Mouse (Mus musculus): ENCODE measurements around the gene Mogat1. TPM values are rescaled to one million over a fixed set of nuclear protein-coding genes. Genes with fewer than 3 reads are reported as not detected.

The Mogat1 gene
- polyA plus RNA-seq, 1 experiment from 2014 or later, result not detected

- Histone ChIP-seq H3K9me3 (ENCODE audit: control insufficient read depth, low read length) (no peaks in the 10 kb centered on the region), H3K36me3 (ENCODE audit: control insufficient read depth, insufficient read depth, low read length) (no peaks in the 10 kb centered on the region), H3K27me3 (replicated peaks; ENCODE audit: control insufficient read depth, insufficient read depth, low read length) (no peaks in the 10 kb centered on the region), H3K4me2 (ENCODE audit: low read depth, low read length) (no peak overlapping the region), H3K4me3 (ENCODE audit: low read length) (no peak overlapping the region), H3K9ac (ENCODE audit: low read depth, low read length) (no peak overlapping the region), H3K27ac (ENCODE audit: low read length) (no peak overlapping the region), H3K4me1 (ENCODE audit: control insufficient read depth, insufficient read depth, low read length) (no peaks in the 10 kb centered on the region)
- ATAC-seq, result no peak
- WGBS, result 63% methylated on average over 8 of the region's 8 CpGs
These were observed 43.3 kb downstream of the Mogat1 start for GRCm38 (mm10) chr1:78554012-78554666.

GRCm38 (mm10) chr1:78566963-78567362, 56.2 kb downstream of the Mogat1 start:
- H3K4me1 ChIP-seq (ENCODE audit: control insufficient read depth, insufficient read depth, low read length), result no peaks in the 10 kb centered on the region
- H3K4me3 ChIP-seq (ENCODE audit: low read length), result no peak overlapping the region
- 81% methylated on average over 2 of the region's 2 CpGs for WGBS
- no peaks in the 10 kb centered on the region for H3K9me3 ChIP-seq (ENCODE audit: control insufficient read depth, low read length)
- no peak overlapping the region for H3K9ac ChIP-seq (ENCODE audit: low read depth, low read length)
- H3K36me3 ChIP-seq (ENCODE audit: control insufficient read depth, insufficient read depth, low read length), result no peaks in the 10 kb centered on the region
- no peak overlapping the region for H3K4me2 ChIP-seq (ENCODE audit: low read depth, low read length)
- H3K27me3 ChIP-seq (replicated peaks; ENCODE audit: control insufficient read depth, insufficient read depth, low read length), result no peaks in the 10 kb centered on the region
- ATAC-seq, result no peak
- no peak overlapping the region for H3K27ac ChIP-seq (ENCODE audit: low read length)

- Histone ChIP-seq H3K4me2 (ENCODE audit: low read depth, low read length) (no peak overlapping the region), H3K9me3 (ENCODE audit: control insufficient read depth, low read length) (no peaks in the 10 kb centered on the region), H3K27me3 (replicated peaks; ENCODE audit: control insufficient read depth, insufficient read depth, low read length) (no peaks in the 10 kb centered on the region), H3K27ac (ENCODE audit: low read length) (no peak overlapping the region), H3K9ac (ENCODE audit: low read depth, low read length) (no peak overlapping the region), H3K36me3 (ENCODE audit: control insufficient read depth, insufficient read depth, low read length) (no peaks in the 10 kb centered on the region), H3K4me3 (ENCODE audit: low read length) (no peak overlapping the region), H3K4me1 (ENCODE audit: control insufficient read depth, insufficient read depth, low read length) (no peaks in the 10 kb centered on the region)
- 48% methylated on average over 6 of the region's 6 CpGs for WGBS
- ATAC-seq, result no peak
These were observed 56.6 kb downstream of the Mogat1 start for GRCm38 (mm10) chr1:78567421-78567820.

- no peak for ATAC-seq
- Histone ChIP-seq H3K27me3 (replicated peaks; ENCODE audit: control insufficient read depth, insufficient read depth, low read length) (no peaks in the 10 kb centered on the region), H3K36me3 (ENCODE audit: control insufficient read depth, insufficient read depth, low read length) (no peaks in the 10 kb centered on the region), H3K4me1 (ENCODE audit: control insufficient read depth, insufficient read depth, low read length) (no peaks in the 10 kb centered on the region), H3K4me2 (ENCODE audit: low read depth, low read length) (no peak overlapping the region), H3K9me3 (ENCODE audit: control insufficient read depth, low read length) (no peaks in the 10 kb centered on the region), H3K4me3 (ENCODE audit: low read length) (no peak overlapping the region), H3K9ac (ENCODE audit: low read depth, low read length) (no peak overlapping the region), H3K27ac (ENCODE audit: low read length) (no peak overlapping the region)
- WGBS, result 41% methylated on average over 8 of the region's 8 CpGs
These were observed 57.2 kb downstream of the Mogat1 start for GRCm38 (mm10) chr1:78567834-78568507.

- WGBS, result 70% methylated on average over 5 of the region's 5 CpGs
- H3K27ac ChIP-seq (ENCODE audit: low read length), result no peak overlapping the region
- H3K36me3 ChIP-seq (ENCODE audit: control insufficient read depth, insufficient read depth, low read length), result no peaks in the 10 kb centered on the region
- no peak overlapping the region for H3K4me3 ChIP-seq (ENCODE audit: low read length)
- no peaks in the 10 kb centered on the region for H3K9me3 ChIP-seq (ENCODE audit: control insufficient read depth, low read length)
- no peaks in the 10 kb centered on the region for H3K4me1 ChIP-seq (ENCODE audit: control insufficient read depth, insufficient read depth, low read length)
- ATAC-seq, result no peak
- no peaks in the 10 kb centered on the region for H3K27me3 ChIP-seq (replicated peaks; ENCODE audit: control insufficient read depth, insufficient read depth, low read length)
- H3K9ac ChIP-seq (ENCODE audit: low read depth, low read length), result no peak overlapping the region
- H3K4me2 ChIP-seq (ENCODE audit: low read depth, low read length), result no peak overlapping the region
These were observed 58.8 kb downstream of the Mogat1 start for GRCm38 (mm10) chr1:78569617-78570016.

DNA sequence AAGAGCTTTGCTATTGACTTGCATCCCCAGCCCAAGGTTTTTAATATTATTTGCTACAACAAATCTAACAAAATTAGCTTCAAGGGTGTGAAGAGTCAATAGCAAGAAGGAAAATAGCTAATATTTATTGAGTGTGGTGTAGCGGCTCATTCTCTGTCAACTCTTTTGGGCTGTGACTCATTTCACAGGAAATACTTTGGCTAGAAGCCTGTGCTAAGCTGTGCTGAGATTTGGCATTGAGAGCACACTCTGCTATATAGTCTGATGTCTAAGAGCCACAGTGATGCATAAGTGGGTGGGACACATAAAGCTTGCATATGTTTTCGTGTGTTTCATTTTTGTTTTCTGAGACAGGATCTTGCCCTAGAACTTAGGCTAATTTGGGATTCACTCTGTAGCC, 74.3 kb downstream of the Mogat1 start:
- Histone ChIP-seq H3K36me3 (ENCODE audit: control insufficient read depth, insufficient read depth, low read length) (no peaks in the 10 kb centered on the region), H3K4me1 (ENCODE audit: control insufficient read depth, insufficient read depth, low read length) (no peaks in the 10 kb centered on the region), H3K9me3 (ENCODE audit: control insufficient read depth, low read length) (no peaks in the 10 kb centered on the region), H3K27me3 (replicated peaks; ENCODE audit: control insufficient read depth, insufficient read depth, low read length) (no peaks in the 10 kb centered on the region), H3K4me2 (ENCODE audit: low read depth, low read length) (no peak overlapping the region), H3K27ac (ENCODE audit: low read length) (no peak overlapping the region), H3K9ac (ENCODE audit: low read depth, low read length) (no peak overlapping the region), H3K4me3 (ENCODE audit: low read length) (no peak overlapping the region)
- 68% methylated on average over 2 of the region's 2 CpGs for WGBS
- no peak for ATAC-seq

GRCm38 (mm10) chr1:78586986-78587385, 76.2 kb downstream of the Mogat1 start:
- WGBS, result 10% methylated on average over 4 of the region's 4 CpGs
- Histone ChIP-seq H3K4me3 (ENCODE audit: low read length) (no peak overlapping the region), H3K4me2 (ENCODE audit: low read depth, low read length) (no peak overlapping the region), H3K4me1 (ENCODE audit: control insufficient read depth, insufficient read depth, low read length) (no peaks in the 10 kb centered on the region), H3K27me3 (replicated peaks; ENCODE audit: control insufficient read depth, insufficient read depth, low read length) (no peaks in the 10 kb centered on the region), H3K27ac (ENCODE audit: low read length) (no peak overlapping the region), H3K9me3 (ENCODE audit: control insufficient read depth, low read length) (no peaks in the 10 kb centered on the region), H3K9ac (ENCODE audit: low read depth, low read length) (no peak overlapping the region), H3K36me3 (ENCODE audit: control insufficient read depth, insufficient read depth, low read length) (no peaks in the 10 kb centered on the region)
- no peak for ATAC-seq

Other genes with a start within 250 kb of the Mogat1 start
- 46.4 and 48.0 TPM in 2 replicates for gene Sgpp2, start 200.6 kb upstream of the Mogat1 start, polyA plus RNA-seq (2015; fragmentation: Nextera tagmentation; extraction: Ambion mirVana)
- 172 and 182 TPM in 2 replicates for gene Farsb, start 22.1 kb upstream of the Mogat1 start, polyA plus RNA-seq (2015; fragmentation: Nextera tagmentation; extraction: Ambion mirVana)
- gene BC035947, start 1.2 kb downstream of the Mogat1 start, polyA plus RNA-seq (2015; fragmentation: Nextera tagmentation; extraction: Ambion mirVana), result 0.55 and 1.3 TPM in 2 replicates
- gene Acsl3, start 146.8 kb downstream of the Mogat1 start, polyA plus RNA-seq (2015; fragmentation: Nextera tagmentation; extraction: Ambion mirVana), result 93.5 and 111 TPM in 2 replicates
- gene Utp14b, start 147.0 kb downstream of the Mogat1 start, polyA plus RNA-seq (2015; fragmentation: Nextera tagmentation; extraction: Ambion mirVana), result 3.5 and 3.7 TPM in 2 replicates